Mouse (Mus musculus) heart, embryonic 16.5 days (tissue): ENCODE results near the gene Nsa2. TPM values are rescaled to one million over a fixed set of nuclear protein-coding genes. Genes with fewer than 3 reads are reported as not detected.

ENCODE experiments used
- ATAC-seq: fragments of 200-750 bp; cut with Nextera tagmentation; replicated peaks from 2 replicates; pipeline ENCODE4 v1.8.0; 2017; ENCODE audit warnings: moderate number of reproducible peaks; ENCODE audit not compliant: insufficient read depth, low FRiP score; ENCODE audit errors: extremely low read depth
- H3K27ac ChIP-seq: fragments of 300-500 bp; sonication (generic); 2 replicates; pipeline ENCODE4 v1.5.1; 2014; ENCODE audit warnings: mild to moderate bottlenecking, low read length, control low read depth, moderate library complexity
- H3K27me3 ChIP-seq: fragments of 300-500 bp; sonication (generic); 2 replicates; pipeline ENCODE4 v1.6.1; 2014; ENCODE audit warnings: low read length, mixed read lengths; ENCODE audit not compliant: control insufficient read depth, insufficient read depth
- H3K36me3 ChIP-seq: fragments of 300-500 bp; sonication (generic); 2 replicates; pipeline ENCODE4 v1.6.1; 2014; ENCODE audit not compliant: control insufficient read depth, insufficient read depth
- H3K4me1 ChIP-seq: fragments of 300-500 bp; sonication (generic); 2 replicates; pipeline ENCODE4 v1.6.1; 2014; ENCODE audit warnings: low read length, mixed read lengths; ENCODE audit not compliant: control insufficient read depth, insufficient read depth
- H3K4me2 ChIP-seq: fragments of 300-500 bp; sonication (generic); 2 replicates; pipeline ENCODE4 v1.6.1; 2014; ENCODE audit warnings: low read depth, mild to moderate bottlenecking, control low read depth, low read length
- H3K4me3 ChIP-seq: fragments of 300-500 bp; sonication (generic); 2 replicates; pipeline ENCODE4 v1.5.1; 2014; ENCODE audit warnings: mild to moderate bottlenecking, control low read depth, low read length
- H3K9ac ChIP-seq: fragments of 300-500 bp; sonication (generic); 2 replicates; pipeline ENCODE4 v1.6.1; 2014; ENCODE audit warnings: low read length, control low read depth
- H3K9me3 ChIP-seq: fragments of 300-500 bp; sonication (generic); replicated peaks from 2 replicates; pipeline ENCODE4 v1.6.1; 2016; ENCODE audit warnings: low read length; ENCODE audit not compliant: control insufficient read depth
- WGBS: fragments of 180-500 bp; shearing (Covaris S2); extraction: QIAGEN DNeasy Blood & Tissue Kit; methylation state at CpG from one replicate; pipeline ENCODE4 v1.1.7; 2014; 5-methylcytosine and 5-hydroxymethylcytosine counted together
- polyA plus RNA-seq: library from polyadenylated mRNA; unstranded; fragments of >200 nt; fragmentation: Nextera tagmentation; extraction: Ambion mirVana; gene quantifications from 2 replicates; pipeline ENCODE4 v1.2.1, GENCODE M21; 2015

Gene Nsa2
- polyA plus RNA-seq, 1 experiment from 2014 or later, result 41.8 TPM

- no peak for ATAC-seq
- H3K9ac ChIP-seq, result no peak overlapping the region
- no peak overlapping the region for H3K4me2 ChIP-seq
- H3K36me3 ChIP-seq, result no peaks in the 10 kb centered on the region
- no peaks in the 10 kb centered on the region for H3K27me3 ChIP-seq
- 70% methylated on average over 7 of the region's 7 CpGs for WGBS
- no peak overlapping the region for H3K4me3 ChIP-seq
- H3K27ac ChIP-seq, result no peak overlapping the region
- no peaks in the 10 kb centered on the region for H3K9me3 ChIP-seq
- H3K4me1 ChIP-seq, result no peaks in the 10 kb centered on the region
Observed at GRCm38 (mm10) chr13:97104996-97105395, 32.7 kb downstream of the Nsa2 start.

GRCm38 (mm10) chr13:97099187-97099852, 38.4 kb downstream of the Nsa2 start, which contains the start of gene Gm6169:
Gene Gm6169, minus strand, starts transcription at chr13:97099237.
- H3K4me2 ChIP-seq, result no peak within 1 kb of the TSS
- H3K4me3 ChIP-seq, result no peak within 1 kb of the TSS
- H3K36me3 ChIP-seq, result no peaks in the 10 kb centered on the region
- H3K9ac ChIP-seq, result no peak within 1 kb of the TSS
- H3K27me3 ChIP-seq, result no peaks in the 10 kb centered on the region
- 75% methylated on average over 22 of the region's 22 CpGs for WGBS
- H3K9me3 ChIP-seq, result no peaks in the 10 kb centered on the region
- no peak within 1 kb of the TSS for H3K27ac ChIP-seq
- no peak for ATAC-seq
- H3K4me1 ChIP-seq, result no peaks in the 10 kb centered on the region

- 51% methylated on average over 4 of the region's 4 CpGs for WGBS
- ATAC-seq, result no peak
Observed at GRCm38 (mm10) chr13:97095726-97096125, 42.0 kb downstream of the Nsa2 start.

GRCm38 (mm10) chr13:97088183-97088582, 49.6 kb downstream of the Nsa2 start:
- Histone ChIP-seq H3K36me3 (no peaks in the 10 kb centered on the region), H3K4me3 (no peak overlapping the region), H3K9ac (no peak overlapping the region), H3K9me3 (no peaks in the 10 kb centered on the region), H3K4me1 (no peaks in the 10 kb centered on the region), H3K27me3 (no peaks in the 10 kb centered on the region), H3K27ac (no peak overlapping the region), H3K4me2 (no peak overlapping the region)
- ATAC-seq, result no peak
- 84% methylated on average over 3 of the region's 3 CpGs for WGBS

More at GRCm38 (mm10) chr13:97095726-97096125, 42.0 kb downstream of the Nsa2 start:
- H3K9ac ChIP-seq, result no peak overlapping the region
- no peaks in the 10 kb centered on the region for H3K9me3 ChIP-seq
- H3K4me2 ChIP-seq, result no peak overlapping the region
- H3K27me3 ChIP-seq, result no peaks in the 10 kb centered on the region
- no peak overlapping the region for H3K27ac ChIP-seq
- H3K4me1 ChIP-seq, result no peaks in the 10 kb centered on the region
- no peak overlapping the region for H3K4me3 ChIP-seq
- no peaks in the 10 kb centered on the region for H3K36me3 ChIP-seq

GRCm38 (mm10) chr13:97087421-97087820, 50.3 kb downstream of the Nsa2 start:
- no peaks in the 10 kb centered on the region for H3K27me3 ChIP-seq
- no peak for ATAC-seq
- no peak overlapping the region for H3K9ac ChIP-seq
- no peak overlapping the region for H3K4me2 ChIP-seq
- no peaks in the 10 kb centered on the region for H3K9me3 ChIP-seq
- no peak overlapping the region for H3K27ac ChIP-seq
- no peaks in the 10 kb centered on the region for H3K4me1 ChIP-seq
- no peak overlapping the region for H3K4me3 ChIP-seq
- H3K36me3 ChIP-seq, result no peaks in the 10 kb centered on the region
- 90% methylated on average over 6 of the region's 6 CpGs for WGBS

GRCm38 (mm10) chr13:97086316-97086715, 51.4 kb downstream of the Nsa2 start:
- Histone ChIP-seq H3K4me2 (no peak overlapping the region), H3K27me3 (no peaks in the 10 kb centered on the region), H3K4me1 (no peaks in the 10 kb centered on the region), H3K27ac (no peak overlapping the region), H3K36me3 (no peaks in the 10 kb centered on the region), H3K9ac (no peak overlapping the region), H3K9me3 (no peaks in the 10 kb centered on the region), H3K4me3 (no peak overlapping the region)
- 78% methylated on average over 9 of the region's 9 CpGs for WGBS
- ATAC-seq, result no peak

- no peak for ATAC-seq
Observed at GRCm38 (mm10) chr13:97082432-97082831, 55.3 kb downstream of the Nsa2 start.

GRCm38 (mm10) chr13:97080615-97081014, 57.1 kb downstream of the Nsa2 start:
- no peak overlapping the region for H3K9ac ChIP-seq
- no peaks in the 10 kb centered on the region for H3K36me3 ChIP-seq
- no peak for ATAC-seq
- H3K27me3 ChIP-seq, result no peaks in the 10 kb centered on the region
- no peak overlapping the region for H3K4me3 ChIP-seq
- no peaks in the 10 kb centered on the region for H3K4me1 ChIP-seq
- H3K4me2 ChIP-seq, result no peak overlapping the region
- no peaks in the 10 kb centered on the region for H3K9me3 ChIP-seq
- no peak overlapping the region for H3K27ac ChIP-seq
- 75% methylated on average over 3 of the region's 3 CpGs for WGBS

More at GRCm38 (mm10) chr13:97082432-97082831, 55.3 kb downstream of the Nsa2 start:
- H3K9ac ChIP-seq, result no peak overlapping the region
- no peaks in the 10 kb centered on the region for H3K27me3 ChIP-seq
- no peak overlapping the region for H3K4me2 ChIP-seq
- no peaks in the 10 kb centered on the region for H3K4me1 ChIP-seq
- no peak overlapping the region for H3K27ac ChIP-seq
- 86% methylated on average over 7 of the region's 7 CpGs for WGBS
- no peaks in the 10 kb centered on the region for H3K36me3 ChIP-seq
- no peaks in the 10 kb centered on the region for H3K9me3 ChIP-seq
- H3K4me3 ChIP-seq, result no peak overlapping the region

GRCm38 (mm10) chr13:97080201-97080600, 57.5 kb downstream of the Nsa2 start:
- H3K36me3 ChIP-seq, result no peaks in the 10 kb centered on the region
- no peak overlapping the region for H3K9ac ChIP-seq
- WGBS, result 76% methylated on average over 2 of the region's 2 CpGs
- no peak for ATAC-seq
- H3K4me1 ChIP-seq, result no peaks in the 10 kb centered on the region
- H3K27me3 ChIP-seq, result no peaks in the 10 kb centered on the region
- no peak overlapping the region for H3K4me3 ChIP-seq
- H3K9me3 ChIP-seq, result no peaks in the 10 kb centered on the region
- H3K27ac ChIP-seq, result no peak overlapping the region
- no peak overlapping the region for H3K4me2 ChIP-seq
